In genomic region chr7:127589637-127590036, GRCm38 (mm10) we compare ENCODE assay signal across 9 mouse cellular contexts. TPM values are rescaled to one million over a fixed set of nuclear protein-coding genes. Genes with fewer than 3 reads are reported as not detected.
DNase-seq lines count a peak whose midpoint lies in the region; ATAC-seq and TF ChIP-seq lines count a peak whose summit lies in the region.
"Had no signal": no experiment of that assay in that cellular context is flagged by ENCODE, and none has a peak within 500 bp of the region (broad histone marks: within the 10 kb centered on the region; RNA-seq: fewer than 3 reads in every experiment).

No protein-coding gene starts in this region.

- no peak for DNase-seq in lung, embryonic 14.5 days
- no peak for DNase-seq in lung, postnatal 10 days
- DNase-seq in forebrain, embryonic 10.5 days (ENCODE audit: extremely low spot score, low spot score), result no peak
- DNase-seq in limb, embryonic 11.5 days (ENCODE audit: low spot score), result no peak
- DNase-seq in left cerebral cortex, adult 8-10 months (ENCODE audit: low spot score in 2 of 2), result no peak
- no peak for DNase-seq in spleen, postnatal 10 days (ENCODE audit: low spot score in 2 of 2)
- DNase-seq in right cerebral cortex, adult 18-20 months, result no peak
- DNase-seq: gastrocnemius, postnatal 10 days had no signal

- H3K36me3 ChIP-seq in lung, embryonic 14.5 days (ENCODE audit: insufficient read depth), result peaks cover 61% of the 10 kb centered on the region
- H3K36me3 ChIP-seq in forebrain, embryonic 10.5 days (replicated peaks), result peaks cover 69% of the 10 kb centered on the region
- H3K36me3 ChIP-seq in limb, embryonic 11.5 days (ENCODE audit: control insufficient read depth, insufficient read depth, low read length), result peaks cover 20% of the 10 kb centered on the region

- H3K27ac ChIP-seq in lung, embryonic 14.5 days (ENCODE audit: low read depth), result no peak overlapping the region
- H3K27ac ChIP-seq in forebrain, embryonic 10.5 days, result peak overlapping the region; percentile 90; the same call in 1 of the 2 replicates
- no peak overlapping the region for H3K27ac ChIP-seq in limb, embryonic 11.5 days (replicated peaks; ENCODE audit: low read depth, low read length)
- H3K27ac ChIP-seq in olfactory bulb, adult 2 months (ENCODE audit: insufficient read depth, low read depth, low read length), result no peak overlapping the region

- 90% methylated on average over 9 of the region's 9 CpGs for WGBS in lung, embryonic 14.5 days
- 90% methylated on average over 9 of the region's 9 CpGs for WGBS in forebrain, embryonic 10.5 days
- WGBS in limb, embryonic 11.5 days, result 94% methylated on average over 9 of the region's 9 CpGs
- 91% methylated on average over 9 of the region's 9 CpGs for WGBS in olfactory bulb, adult 2 months

- H3K4me2 ChIP-seq in lung, embryonic 14.5 days, result peak overlapping the region; percentile 96
- peak overlapping the region; percentile 72; the same call in 1 of the 2 replicates for H3K4me2 ChIP-seq in limb, embryonic 11.5 days (ENCODE audit: low read depth, severe bottlenecking)

- ATAC-seq in lung, embryonic 14.5 days (ENCODE audit: insufficient read depth), result no peak
- ATAC-seq in limb, embryonic 11.5 days (ENCODE audit: insufficient number of reproducible peaks, low FRiP score, low TSS enrichment, low read depth), result no peak

- H3K4me1 ChIP-seq in lung, embryonic 14.5 days (ENCODE audit: insufficient read depth), result peaks cover 10% of the 10 kb centered on the region
- peaks cover 24% of the 10 kb centered on the region for H3K4me1 ChIP-seq in forebrain, embryonic 10.5 days
- H3K4me1 ChIP-seq in limb, embryonic 11.5 days (ENCODE audit: control insufficient read depth, insufficient read depth, low read length), result peaks cover 3% of the 10 kb centered on the region
- peaks cover 24% of the 10 kb centered on the region for H3K4me1 ChIP-seq in olfactory bulb, adult 2 months (ENCODE audit: control insufficient read depth, insufficient read depth, low read length)

- H3K27me3 ChIP-seq in lung, embryonic 14.5 days (ENCODE audit: insufficient read depth, low read length), result no peaks in the 10 kb centered on the region
- no peaks in the 10 kb centered on the region for H3K27me3 ChIP-seq in forebrain, embryonic 10.5 days (ENCODE audit: poor library complexity, severe bottlenecking)
- H3K27me3 ChIP-seq in limb, embryonic 11.5 days (ENCODE audit: control insufficient read depth, insufficient read depth, low read length), result no peaks in the 10 kb centered on the region

- H3K9me3 ChIP-seq in lung, embryonic 14.5 days (ENCODE audit: low read depth, low read length), result no peaks in the 10 kb centered on the region
- H3K9me3 ChIP-seq in forebrain, embryonic 10.5 days, result no peaks in the 10 kb centered on the region
- no peaks in the 10 kb centered on the region for H3K9me3 ChIP-seq in limb, embryonic 11.5 days (ENCODE audit: control insufficient read depth, low read length)

- peak overlapping the region; percentile 80 for H3K9ac ChIP-seq in lung, embryonic 14.5 days
- H3K9ac ChIP-seq in limb, embryonic 11.5 days (ENCODE audit: low read length), result no peak overlapping the region

- no peak for TF ChIP-seq POLR2A in olfactory bulb, adult 2 months (IDR thresholded peaks at IDR 0.05; ENCODE audit: insufficient read depth, low read depth, low read length)

- no peak for TF ChIP-seq CTCF in lung, embryonic 14.5 days (IDR thresholded peaks at IDR 0.05; ENCODE audit: low read depth)
- no peak for TF ChIP-seq CTCF in olfactory bulb, adult 2 months (IDR thresholded peaks at IDR 0.05; ENCODE audit: insufficient read depth, low read depth, low read length)

- peak overlapping the region; percentile 84 for H3K4me3 ChIP-seq in lung, embryonic 14.5 days (ENCODE audit: low read depth, low read length)
- peak overlapping the region; percentile 74 for H3K4me3 ChIP-seq in forebrain, embryonic 10.5 days
- peak overlapping the region; percentile 91; the same call in 1 of the 2 replicates for H3K4me3 ChIP-seq in limb, embryonic 11.5 days (ENCODE audit: low read depth, low read length)
- H3K4me3 ChIP-seq in olfactory bulb, adult 2 months (ENCODE audit: insufficient read depth, low read depth, low read length), result peak overlapping the region; percentile 92

RNA-seq across cellular contexts. Expression of gene Rnf40, which starts 1.1 kb away (rescaled TPM):
- 46.7 and 47.6 TPM in 2 replicates for polyA plus RNA-seq in lung, embryonic 14.5 days (2014; fragmentation: Nextera tagmentation; extraction: Ambion mirVana)
- 60.5 and 62.8 TPM in 2 replicates for polyA plus RNA-seq in forebrain, embryonic 10.5 days (2016; fragmentation: Nextera tagmentation; extraction: Ambion mirVana)
- 44.3 and 49.1 TPM in 2 replicates for polyA plus RNA-seq in limb, embryonic 11.5 days (2014; fragmentation: Nextera tagmentation; extraction: Ambion mirVana)
- 81.5 TPM in 1 of 2 replicates, not detected in the other for polyA plus RNA-seq in olfactory bulb, adult 2 months (2012; ENCODE audit: insufficient read depth, insufficient read length, low replicate concordance, missing spikeins)
- total RNA-seq in left cerebral cortex, adult 8-10 months (2022), result 10 to 100 TPM; 57.1 to 68.5 (median 67.5) TPM

RNA-seq across cellular contexts. Expression of gene Ccdc189, which starts 1.2 kb away (rescaled TPM):
- polyA plus RNA-seq in lung, embryonic 14.5 days (2014; fragmentation: Nextera tagmentation; extraction: Ambion mirVana), result 8.6 and 9.1 TPM in 2 replicates
- 12.2 and 12.8 TPM in 2 replicates for polyA plus RNA-seq in forebrain, embryonic 10.5 days (2016; fragmentation: Nextera tagmentation; extraction: Ambion mirVana)
- 11.5 and 12.3 TPM in 2 replicates for polyA plus RNA-seq in limb, embryonic 11.5 days (2014; fragmentation: Nextera tagmentation; extraction: Ambion mirVana)
- not detected in 2 replicates for polyA plus RNA-seq in olfactory bulb, adult 2 months (2012; ENCODE audit: insufficient read depth, insufficient read length, low replicate concordance, missing spikeins)
- total RNA-seq in left cerebral cortex, adult 8-10 months (2022), result 10 to 100 TPM in 2 of 4 experiments, 1 to 10 TPM in 2; 7.4 to 10.5 (median 10.0) TPM

RNA-seq across cellular contexts. Expression of gene Phkg2, which starts 16.5 kb away (rescaled TPM):
- 31.3 and 39.3 TPM in 2 replicates for polyA plus RNA-seq in lung, embryonic 14.5 days (2014; fragmentation: Nextera tagmentation; extraction: Ambion mirVana)
- polyA plus RNA-seq in forebrain, embryonic 10.5 days (2016; fragmentation: Nextera tagmentation; extraction: Ambion mirVana), result 42.4 and 45.0 TPM in 2 replicates
- polyA plus RNA-seq in limb, embryonic 11.5 days (2014; fragmentation: Nextera tagmentation; extraction: Ambion mirVana), result 45.7 and 48.8 TPM in 2 replicates
- not detected in 2 replicates for polyA plus RNA-seq in olfactory bulb, adult 2 months (2012; ENCODE audit: insufficient read depth, insufficient read length, low replicate concordance, missing spikeins)
- total RNA-seq in left cerebral cortex, adult 8-10 months (2022), result 10 to 100 TPM; 74.2 to 85.4 (median 81.9) TPM

RNA-seq across cellular contexts. Expression of gene Zfp629, which starts 26.0 kb away (rescaled TPM):
- 14.2 and 16.9 TPM in 2 replicates for polyA plus RNA-seq in lung, embryonic 14.5 days (2014; fragmentation: Nextera tagmentation; extraction: Ambion mirVana)
- polyA plus RNA-seq in forebrain, embryonic 10.5 days (2016; fragmentation: Nextera tagmentation; extraction: Ambion mirVana), result 30.6 and 33.0 TPM in 2 replicates
- 28.0 and 31.8 TPM in 2 replicates for polyA plus RNA-seq in limb, embryonic 11.5 days (2014; fragmentation: Nextera tagmentation; extraction: Ambion mirVana)
- not detected in 2 replicates for polyA plus RNA-seq in olfactory bulb, adult 2 months (2012; ENCODE audit: insufficient read depth, insufficient read length, low replicate concordance, missing spikeins)
- 10 to 100 TPM; 19.3 to 29.3 (median 21.9) TPM for total RNA-seq in left cerebral cortex, adult 8-10 months (2022)

RNA-seq across cellular contexts. Expression of gene Tmem265, which starts 28.4 kb away (rescaled TPM):
- polyA plus RNA-seq in lung, embryonic 14.5 days (2014; fragmentation: Nextera tagmentation; extraction: Ambion mirVana), result 4.0 and 6.3 TPM in 2 replicates
- 6.2 TPM in 2 replicates for polyA plus RNA-seq in forebrain, embryonic 10.5 days (2016; fragmentation: Nextera tagmentation; extraction: Ambion mirVana)
- polyA plus RNA-seq in limb, embryonic 11.5 days (2014; fragmentation: Nextera tagmentation; extraction: Ambion mirVana), result 4.7 and 9.9 TPM in 2 replicates
- not detected in 2 replicates for polyA plus RNA-seq in olfactory bulb, adult 2 months (2012; ENCODE audit: insufficient read depth, insufficient read length, low replicate concordance, missing spikeins)
- total RNA-seq in left cerebral cortex, adult 8-10 months (2022), result 1 to 10 TPM in 2 of 4 experiments, under 1 TPM in 1, not detected in 1; 1.00 to 1.3 (median 1.0) TPM
- total RNA-seq: gastrocnemius, postnatal 10 days had no signal
